Mouse (Mus musculus) stomach, embryonic 14.5 days (tissue): ENCODE measurements around the gene Tgoln1. TPM values are rescaled to one million over a fixed set of nuclear protein-coding genes. Genes with fewer than 3 reads are reported as not detected.

Experiments
- ATAC-seq: fragments of 200-750 bp; cut with Nextera tagmentation; 2 replicates; pipeline ENCODE4 v1.8.0; 2017; ENCODE audit warnings: low read depth, moderate TSS enrichment; ENCODE audit not compliant: insufficient number of reproducible peaks, insufficient read depth, low FRiP score
- H3K27ac ChIP-seq: fragments of 300-500 bp; sonication (generic); 2 replicates; pipeline ENCODE4 v1.5.1; 2014; ENCODE audit warnings: mild to moderate bottlenecking, low read length, moderate library complexity, mixed read lengths
- H3K27me3 ChIP-seq: fragments of 300-500 bp; sonication (generic); 2 replicates; pipeline ENCODE4 v1.6.1; 2014; ENCODE audit warnings: low read length, control low read depth, mixed read lengths; ENCODE audit not compliant: control insufficient read depth, insufficient read depth
- H3K36me3 ChIP-seq: fragments of 300-500 bp; sonication (generic); 2 replicates; pipeline ENCODE4 v1.6.1; 2014; ENCODE audit warnings: mild to moderate bottlenecking, control low read depth, low read length, moderate library complexity, mixed read lengths; ENCODE audit not compliant: control insufficient read depth, insufficient read depth
- H3K4me1 ChIP-seq: fragments of 300-500 bp; sonication (generic); 2 replicates; pipeline ENCODE4 v1.6.1; 2014; ENCODE audit warnings: low read length, control low read depth, mixed read lengths; ENCODE audit not compliant: control insufficient read depth, insufficient read depth
- H3K4me2 ChIP-seq: fragments of 300-500 bp; sonication (generic); replicated peaks from 2 replicates; pipeline ENCODE4 v1.6.1; 2014; ENCODE audit warnings: low read depth, low read length, control low read depth
- H3K4me3 ChIP-seq: fragments of 300-500 bp; sonication (generic); 2 replicates; pipeline ENCODE4 v1.5.1; 2014; ENCODE audit warnings: low read depth, low read length, control low read depth
- H3K9ac ChIP-seq: fragments of 300-500 bp; sonication (generic); replicated peaks from 2 replicates; pipeline ENCODE4 v1.6.1; 2014; ENCODE audit warnings: low read depth, mild to moderate bottlenecking, control low read depth, low read length, moderate library complexity, mixed read lengths
- H3K9me3 ChIP-seq: fragments of 300-500 bp; sonication (generic); 2 replicates; pipeline ENCODE4 v1.6.1; 2016; ENCODE audit warnings: low read depth, low read length, control low read depth; ENCODE audit not compliant: control insufficient read depth
- WGBS: fragments of 180-500 bp; shearing (Covaris S2); extraction: QIAGEN DNeasy Blood & Tissue Kit; methylation state at CpG from one replicate; pipeline ENCODE4 v1.1.7; 2014; 5-methylcytosine and 5-hydroxymethylcytosine counted together
- polyA plus RNA-seq: library from polyadenylated mRNA; unstranded; fragments of >200 nt; fragmentation: Nextera tagmentation; extraction: Ambion mirVana; gene quantifications from 2 replicates; pipeline ENCODE4 v1.2.1, GENCODE M21; 2014

The Tgoln1 gene
- polyA plus RNA-seq, 1 experiment from 2014 or later = 38.9 TPM

- Histone ChIP-seq H3K9ac (no peak overlapping the region), H3K27ac (no peak overlapping the region), H3K4me2 (no peak overlapping the region), H3K36me3 (peaks cover 8% of the 10 kb centered on the region), H3K4me1 (peaks cover 7% of the 10 kb centered on the region; the same call in 1 of the 2 replicates), H3K27me3 (no peaks in the 10 kb centered on the region), H3K4me3 (no peak overlapping the region), H3K9me3 (no peaks in the 10 kb centered on the region)
- WGBS = 80% methylated on average over 3 of the region's 3 CpGs
- no peak for ATAC-seq
Observed at GRCm38 (mm10) chr6:72636940-72637339, 20.1 kb upstream of the Tgoln1 start.

- Histone ChIP-seq H3K36me3 (peaks cover 15% of the 10 kb centered on the region), H3K9ac (no peak overlapping the region), H3K4me1 (peaks cover 7% of the 10 kb centered on the region; the same call in 1 of the 2 replicates), H3K27me3 (no peaks in the 10 kb centered on the region), H3K27ac (no peak overlapping the region), H3K4me3 (no peak overlapping the region), H3K9me3 (no peaks in the 10 kb centered on the region), H3K4me2 (no peak overlapping the region)
- 39% methylated on average over 12 of the region's 12 CpGs for WGBS
- ATAC-seq = peak; percentile 68
Observed at GRCm38 (mm10) chr6:72635760-72636431, 19.1 kb upstream of the Tgoln1 start.

DNA sequence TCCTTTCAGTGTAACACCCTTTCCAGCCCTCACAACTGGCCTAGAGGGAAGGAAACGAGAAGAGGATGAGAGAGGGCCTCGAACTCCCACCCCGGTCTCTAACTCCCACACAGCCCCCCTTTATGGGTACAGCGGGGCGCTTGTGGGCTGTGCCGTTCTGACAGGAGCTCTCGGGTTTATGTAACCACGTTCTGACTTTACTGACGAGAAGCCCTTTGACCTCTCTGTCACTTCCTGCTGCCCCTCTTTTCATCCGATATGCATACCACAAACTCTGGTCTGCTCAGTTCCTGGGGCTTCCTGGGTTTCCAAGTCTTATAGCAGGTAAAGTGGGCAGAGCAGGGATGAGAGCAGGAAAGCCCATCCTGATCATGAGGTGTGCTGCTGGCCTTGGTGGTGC lies 17.5 kb upstream of the Tgoln1 start:
- H3K27me3 ChIP-seq = no peaks in the 10 kb centered on the region
- no peak overlapping the region for H3K27ac ChIP-seq
- H3K36me3 ChIP-seq = peaks cover 29% of the 10 kb centered on the region
- no peak overlapping the region for H3K4me3 ChIP-seq
- WGBS = 64% methylated on average over 10 of the region's 10 CpGs
- no peak for ATAC-seq
- peaks cover 7% of the 10 kb centered on the region; the same call in 1 of the 2 replicates for H3K4me1 ChIP-seq
- H3K4me2 ChIP-seq = no peak overlapping the region
- H3K9me3 ChIP-seq = no peaks in the 10 kb centered on the region
- no peak overlapping the region for H3K9ac ChIP-seq

DNA sequence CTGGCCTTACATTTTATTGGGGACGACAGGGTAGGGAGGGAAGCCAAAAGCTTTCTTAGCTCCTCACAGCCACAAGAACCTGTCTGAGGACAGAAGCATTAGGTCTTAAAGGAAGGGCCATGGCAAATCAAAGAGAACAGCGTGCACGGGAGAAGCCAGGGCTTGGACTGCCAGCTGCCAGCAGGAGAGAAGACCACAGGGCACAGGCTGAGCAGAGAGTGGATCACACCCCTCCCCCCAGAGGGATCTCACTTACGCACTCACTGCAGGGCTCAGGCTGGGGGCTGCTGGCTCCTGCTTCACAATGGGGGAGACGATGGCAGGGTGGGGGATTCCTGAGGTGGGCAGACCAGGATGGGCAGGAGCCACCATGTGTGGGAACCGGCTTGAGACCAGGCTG lies 14.9 kb upstream of the Tgoln1 start:
- H3K27me3 ChIP-seq = no peaks in the 10 kb centered on the region
- no peak overlapping the region for H3K9ac ChIP-seq
- H3K4me1 ChIP-seq = peaks cover 7% of the 10 kb centered on the region; the same call in 1 of the 2 replicates
- H3K4me3 ChIP-seq = no peak overlapping the region
- no peaks in the 10 kb centered on the region for H3K9me3 ChIP-seq
- peaks cover 45% of the 10 kb centered on the region for H3K36me3 ChIP-seq
- no peak overlapping the region for H3K27ac ChIP-seq
- ATAC-seq = no peak
- H3K4me2 ChIP-seq = no peak overlapping the region
- WGBS = 84% methylated on average over 6 of the region's 6 CpGs

DNA sequence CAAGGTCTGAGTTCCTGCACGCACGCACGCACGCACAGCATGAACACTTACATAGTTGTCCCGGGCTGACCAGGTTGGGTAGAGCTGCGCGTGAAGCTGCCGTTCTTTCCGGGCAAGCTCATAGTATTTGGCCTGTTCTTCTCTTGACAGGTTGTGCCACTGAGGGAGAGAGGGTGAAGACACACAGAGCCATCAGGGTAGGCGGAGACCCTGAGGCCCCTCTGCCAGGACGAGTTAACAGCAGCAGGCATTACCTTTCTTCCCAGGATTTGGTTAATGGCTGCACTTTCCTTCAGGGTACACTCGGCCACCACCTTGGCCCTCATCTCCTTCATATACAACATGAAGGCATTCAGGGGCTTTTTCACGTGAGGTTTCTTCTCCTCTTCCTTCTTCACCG lies 14.2 kb upstream of the Tgoln1 start:
- no peaks in the 10 kb centered on the region for H3K4me1 ChIP-seq
- H3K27me3 ChIP-seq = no peaks in the 10 kb centered on the region
- H3K9ac ChIP-seq = no peak overlapping the region
- no peak overlapping the region for H3K4me3 ChIP-seq
- ATAC-seq = no peak
- 87% methylated on average over 14 of the region's 14 CpGs for WGBS
- no peak overlapping the region for H3K27ac ChIP-seq
- H3K36me3 ChIP-seq = peaks cover 51% of the 10 kb centered on the region
- no peak overlapping the region for H3K4me2 ChIP-seq
- H3K9me3 ChIP-seq = no peaks in the 10 kb centered on the region

- H3K9ac ChIP-seq = no peak overlapping the region
- no peaks in the 10 kb centered on the region for H3K4me1 ChIP-seq
- H3K4me2 ChIP-seq = no peak overlapping the region
- no peak overlapping the region for H3K4me3 ChIP-seq
- no peak for ATAC-seq
- H3K27ac ChIP-seq = no peak overlapping the region
- H3K9me3 ChIP-seq = no peaks in the 10 kb centered on the region
- WGBS = 77% methylated on average over 2 of the region's 2 CpGs
- H3K27me3 ChIP-seq = no peaks in the 10 kb centered on the region
- peaks cover 51% of the 10 kb centered on the region for H3K36me3 ChIP-seq
Observed at GRCm38 (mm10) chr6:72630370-72630769, 13.6 kb upstream of the Tgoln1 start.

GRCm38 (mm10) chr6:72627276-72627675 lies 10.5 kb upstream of the Tgoln1 start:
- Histone ChIP-seq H3K27ac (no peak overlapping the region), H3K36me3 (peaks cover 46% of the 10 kb centered on the region), H3K4me3 (no peak overlapping the region), H3K27me3 (no peaks in the 10 kb centered on the region), H3K9me3 (no peaks in the 10 kb centered on the region), H3K4me2 (no peak overlapping the region), H3K4me1 (no peaks in the 10 kb centered on the region), H3K9ac (no peak overlapping the region)
- WGBS = 86% methylated on average over 16 of the region's 16 CpGs
- no peak for ATAC-seq

DNA sequence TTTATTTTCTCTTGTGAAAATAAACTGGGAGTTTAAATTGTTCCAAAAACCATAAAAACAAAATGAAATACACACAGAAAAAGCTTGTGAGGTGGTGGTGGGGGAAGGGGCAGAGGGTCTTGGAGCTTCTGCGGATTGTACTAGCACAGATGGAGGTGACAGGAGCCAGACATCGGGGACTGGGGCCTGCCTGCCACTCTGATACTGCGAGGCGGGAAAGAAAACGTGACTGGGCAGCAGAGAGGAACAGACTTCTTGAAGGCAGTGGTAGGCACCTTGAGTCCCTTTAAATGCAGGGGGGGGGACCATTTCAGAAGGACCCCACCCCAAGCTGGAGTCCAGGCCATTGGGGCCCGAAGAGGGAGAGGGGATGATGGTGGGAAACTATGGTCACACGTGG lies 9.6 kb upstream of the Tgoln1 start:
- Histone ChIP-seq H3K9me3 (no peaks in the 10 kb centered on the region), H3K9ac (no peak overlapping the region), H3K36me3 (peaks cover 41% of the 10 kb centered on the region), H3K27me3 (no peaks in the 10 kb centered on the region), H3K4me3 (no peak overlapping the region), H3K4me2 (no peak overlapping the region), H3K27ac (no peak overlapping the region), H3K4me1 (no peaks in the 10 kb centered on the region)
- no peak for ATAC-seq
- 77% methylated on average over 7 of the region's 7 CpGs for WGBS
